Mouse (Mus musculus) stomach, embryonic 14.5 days (tissue): ENCODE measurements around the gene Dhx16. TPM values are rescaled to one million over a fixed set of nuclear protein-coding genes. Genes with fewer than 3 reads are reported as not detected.

Experiments used
- ATAC-seq: fragments of 200-750 bp; cut with Nextera tagmentation; 2 replicates; pipeline ENCODE4 v1.8.0; 2017; ENCODE audit warnings: low read depth, moderate TSS enrichment; ENCODE audit not compliant: insufficient number of reproducible peaks, insufficient read depth, low FRiP score
- H3K27ac ChIP-seq: fragments of 300-500 bp; sonication (generic); 2 replicates; pipeline ENCODE4 v1.5.1; 2014; ENCODE audit warnings: mild to moderate bottlenecking, low read length, moderate library complexity, mixed read lengths
- H3K27me3 ChIP-seq: fragments of 300-500 bp; sonication (generic); 2 replicates; pipeline ENCODE4 v1.6.1; 2014; ENCODE audit warnings: low read length, control low read depth, mixed read lengths; ENCODE audit not compliant: control insufficient read depth, insufficient read depth
- H3K36me3 ChIP-seq: fragments of 300-500 bp; sonication (generic); 2 replicates; pipeline ENCODE4 v1.6.1; 2014; ENCODE audit warnings: mild to moderate bottlenecking, control low read depth, low read length, moderate library complexity, mixed read lengths; ENCODE audit not compliant: control insufficient read depth, insufficient read depth
- H3K4me1 ChIP-seq: fragments of 300-500 bp; sonication (generic); 2 replicates; pipeline ENCODE4 v1.6.1; 2014; ENCODE audit warnings: low read length, control low read depth, mixed read lengths; ENCODE audit not compliant: control insufficient read depth, insufficient read depth
- H3K4me2 ChIP-seq: fragments of 300-500 bp; sonication (generic); replicated peaks from 2 replicates; pipeline ENCODE4 v1.6.1; 2014; ENCODE audit warnings: low read depth, low read length, control low read depth
- H3K4me3 ChIP-seq: fragments of 300-500 bp; sonication (generic); 2 replicates; pipeline ENCODE4 v1.5.1; 2014; ENCODE audit warnings: low read depth, low read length, control low read depth
- H3K9ac ChIP-seq: fragments of 300-500 bp; sonication (generic); replicated peaks from 2 replicates; pipeline ENCODE4 v1.6.1; 2014; ENCODE audit warnings: low read depth, mild to moderate bottlenecking, control low read depth, low read length, moderate library complexity, mixed read lengths
- H3K9me3 ChIP-seq: fragments of 300-500 bp; sonication (generic); 2 replicates; pipeline ENCODE4 v1.6.1; 2016; ENCODE audit warnings: low read depth, low read length, control low read depth; ENCODE audit not compliant: control insufficient read depth
- WGBS: fragments of 180-500 bp; shearing (Covaris S2); extraction: QIAGEN DNeasy Blood & Tissue Kit; methylation state at CpG from one replicate; pipeline ENCODE4 v1.1.7; 2014; 5-methylcytosine and 5-hydroxymethylcytosine counted together
- polyA plus RNA-seq: library from polyadenylated mRNA; unstranded; fragments of >200 nt; fragmentation: Nextera tagmentation; extraction: Ambion mirVana; gene quantifications from 2 replicates; pipeline ENCODE4 v1.2.1, GENCODE M21; 2014

Gene Dhx16
- polyA plus RNA-seq, 1 experiment from 2014 or later, result 34.0 TPM

- Histone ChIP-seq H3K4me3 (no peak overlapping the region), H3K9ac (peak overlapping the region; percentile 45), H3K27ac (peak overlapping the region; percentile 97; the same call in 1 of the 2 replicates), H3K4me1 (peaks cover 16% of the 10 kb centered on the region; the same call in 1 of the 2 replicates), H3K4me2 (peak overlapping the region; percentile 94), H3K36me3 (peaks cover 21% of the 10 kb centered on the region), H3K27me3 (no peaks in the 10 kb centered on the region), H3K9me3 (no peaks in the 10 kb centered on the region)
- WGBS, result 42% methylated on average over 6 of the region's 6 CpGs
- ATAC-seq, result no peak
Measured at GRCm38 (mm10) chr17:35919864-35920301, 40.3 kb downstream of the Dhx16 start.

- H3K9ac ChIP-seq, result no peak overlapping the region
- H3K27ac ChIP-seq, result peak overlapping the region; percentile 97; the same call in 1 of the 2 replicates
- H3K4me1 ChIP-seq, result peaks cover 16% of the 10 kb centered on the region; the same call in 1 of the 2 replicates
- 50% methylated on average over 1 of the region's 1 CpGs for WGBS
- no peaks in the 10 kb centered on the region for H3K9me3 ChIP-seq
- no peak overlapping the region for H3K4me3 ChIP-seq
- ATAC-seq, result no peak
- peaks cover 26% of the 10 kb centered on the region for H3K36me3 ChIP-seq
- peak overlapping the region; percentile 94 for H3K4me2 ChIP-seq
- H3K27me3 ChIP-seq, result no peaks in the 10 kb centered on the region
Measured at GRCm38 (mm10) chr17:35920384-35920783, 40.8 kb downstream of the Dhx16 start.

GRCm38 (mm10) chr17:35920862-35921562 lies 41.4 kb downstream of the Dhx16 start:
- Histone ChIP-seq H3K9me3 (no peaks in the 10 kb centered on the region), H3K9ac (no peak overlapping the region), H3K36me3 (peaks cover 31% of the 10 kb centered on the region), H3K4me1 (peaks cover 16% of the 10 kb centered on the region; the same call in 1 of the 2 replicates), H3K27me3 (no peaks in the 10 kb centered on the region), H3K27ac (peak overlapping the region; percentile 10; the same call in 1 of the 2 replicates), H3K4me2 (no peak overlapping the region), H3K4me3 (no peak overlapping the region)
- no peak for ATAC-seq
- WGBS, result 66% methylated on average over 5 of the region's 5 CpGs

- Histone ChIP-seq H3K27me3 (no peaks in the 10 kb centered on the region), H3K4me1 (peaks cover 16% of the 10 kb centered on the region; the same call in 1 of the 2 replicates), H3K9ac (no peak overlapping the region), H3K27ac (no peak overlapping the region), H3K9me3 (no peaks in the 10 kb centered on the region), H3K4me2 (no peak overlapping the region), H3K4me3 (no peak overlapping the region), H3K36me3 (peaks cover 38% of the 10 kb centered on the region)
- ATAC-seq, result no peak
- 80% methylated on average over 4 of the region's 4 CpGs for WGBS
Measured at GRCm38 (mm10) chr17:35921710-35922109, 42.1 kb downstream of the Dhx16 start.

- Histone ChIP-seq H3K27ac (no peak overlapping the region), H3K9ac (no peak overlapping the region), H3K36me3 (peaks cover 40% of the 10 kb centered on the region), H3K4me2 (no peak overlapping the region), H3K27me3 (no peaks in the 10 kb centered on the region), H3K4me3 (no peak overlapping the region), H3K9me3 (no peaks in the 10 kb centered on the region), H3K4me1 (peaks cover 16% of the 10 kb centered on the region; the same call in 1 of the 2 replicates)
- no peak for ATAC-seq
- WGBS, result 79% methylated on average over 3 of the region's 3 CpGs
Measured at GRCm38 (mm10) chr17:35922566-35922965, 42.9 kb downstream of the Dhx16 start.

- Histone ChIP-seq H3K36me3 (peaks cover 47% of the 10 kb centered on the region), H3K27ac (no peak overlapping the region), H3K4me3 (no peak overlapping the region), H3K4me2 (no peak overlapping the region), H3K9me3 (no peaks in the 10 kb centered on the region), H3K4me1 (peaks cover 16% of the 10 kb centered on the region; the same call in 1 of the 2 replicates), H3K27me3 (no peaks in the 10 kb centered on the region), H3K9ac (no peak overlapping the region)
- ATAC-seq, result no peak
- 94% methylated on average over 4 of the region's 4 CpGs for WGBS
Measured at GRCm38 (mm10) chr17:35923281-35923680, 43.7 kb downstream of the Dhx16 start.

GRCm38 (mm10) chr17:35927471-35927870 lies 47.9 kb downstream of the Dhx16 start:
- H3K4me3 ChIP-seq, result no peak overlapping the region
- H3K4me2 ChIP-seq, result no peak overlapping the region
- H3K9ac ChIP-seq, result no peak overlapping the region
- H3K27ac ChIP-seq, result no peak overlapping the region
- ATAC-seq, result no peak
- H3K27me3 ChIP-seq, result no peaks in the 10 kb centered on the region
- no peaks in the 10 kb centered on the region for H3K9me3 ChIP-seq
- no peaks in the 10 kb centered on the region for H3K4me1 ChIP-seq
- 51% methylated on average over 1 of the region's 1 CpGs for WGBS
- peaks cover 67% of the 10 kb centered on the region for H3K36me3 ChIP-seq

GRCm38 (mm10) chr17:35929534-35929933 lies 49.9 kb downstream of the Dhx16 start:
- no peak overlapping the region for H3K4me3 ChIP-seq
- peaks cover 55% of the 10 kb centered on the region for H3K36me3 ChIP-seq
- no peak for ATAC-seq
- H3K27ac ChIP-seq, result no peak overlapping the region
- no peak overlapping the region for H3K4me2 ChIP-seq
- H3K9me3 ChIP-seq, result no peaks in the 10 kb centered on the region
- H3K9ac ChIP-seq, result no peak overlapping the region
- H3K27me3 ChIP-seq, result no peaks in the 10 kb centered on the region
- WGBS, result 98% methylated on average over 2 of the region's 2 CpGs
- no peaks in the 10 kb centered on the region for H3K4me1 ChIP-seq
